Mouse (Mus musculus) heart, adult 9 months (tissue): ENCODE results near the gene Tfap2e.
A peak's percentile ranks its signal among the peaks of the same experiment; 100 is the strongest.

ENCODE experiments used
- DNase-seq, 2 experiments: peaks; one replicate each; pipeline ENCODE4 v3.0.0; 2022; ENCODE audit warnings: low spot score in 2 of 2

The Tfap2e gene

GRCm38 (mm10) chr4:126752024-126752607, 16.1 kb upstream of the Tfap2e start:
- DNase-seq: no peak

GRCm38 (mm10) chr4:126751556-126752023, 15.6 kb upstream of the Tfap2e start:
- no peak for DNase-seq

- DNase-seq: no peak
These were observed 15.0 kb upstream of the Tfap2e start for GRCm38 (mm10) chr4:126750863-126751555.

- peak in 1 of 2 experiments; percentile 57 for DNase-seq
These were observed 14.1 kb upstream of the Tfap2e start for GRCm38 (mm10) chr4:126750046-126750683.

GRCm38 (mm10) chr4:126749553-126749952, 13.5 kb upstream of the Tfap2e start:
- no peak for DNase-seq

- DNase-seq: no peak
These were observed 12.3 kb upstream of the Tfap2e start for GRCm38 (mm10) chr4:126748381-126748780.

GRCm38 (mm10) chr4:126746194-126746840, 10.3 kb upstream of the Tfap2e start:
- no peak for DNase-seq

- DNase-seq: peak in 1 of 2 experiments; percentile 35
These were observed 9.6 kb upstream of the Tfap2e start for GRCm38 (mm10) chr4:126745506-126746193.

GRCm38 (mm10) chr4:126744831-126745230, 8.8 kb upstream of the Tfap2e start:
- DNase-seq: no peak

GRCm38 (mm10) chr4:126743713-126744112, 7.7 kb upstream of the Tfap2e start:
- DNase-seq: no peak

GRCm38 (mm10) chr4:126742976-126743375, 6.9 kb upstream of the Tfap2e start:
- DNase-seq: no peak

GRCm38 (mm10) chr4:126741448-126741847, 5.4 kb upstream of the Tfap2e start:
- DNase-seq: peak; percentile 60 to 73

- no peak for DNase-seq
These were observed 4.1 kb upstream of the Tfap2e start for GRCm38 (mm10) chr4:126739966-126740676.

GRCm38 (mm10) chr4:126735382-126736000, 549 bp downstream of the Tfap2e start:
- DNase-seq: no peak

- DNase-seq: no peak
These were observed 1.2 kb downstream of the Tfap2e start for GRCm38 (mm10) chr4:126734700-126735381.

GRCm38 (mm10) chr4:126734001-126734603, 1.9 kb downstream of the Tfap2e start:
- DNase-seq: no peak

- DNase-seq: no peak
These were observed 3.3 kb downstream of the Tfap2e start for GRCm38 (mm10) chr4:126732531-126733380.

GRCm38 (mm10) chr4:126732111-126732510, 3.9 kb downstream of the Tfap2e start:
- no peak for DNase-seq

GRCm38 (mm10) chr4:126707439-126707826, 28.6 kb downstream of the Tfap2e start:
- no peak for DNase-seq
